Mouse (Mus musculus): ENCODE measurements around the gene Pdzrn3.

The Pdzrn3 gene

GRCm38 (mm10) chr6:101291944-101292343 is 85.8 kb downstream of the Pdzrn3 start:
- DNase-seq (ENCODE audit: low spot score) = no peak

GRCm38 (mm10) chr6:101290160-101290559 is 87.5 kb downstream of the Pdzrn3 start:
- no peak for DNase-seq (ENCODE audit: low spot score)

- no peak for DNase-seq (ENCODE audit: low spot score)
Measured at GRCm38 (mm10) chr6:101289428-101289827, 88.3 kb downstream of the Pdzrn3 start.

GRCm38 (mm10) chr6:101287566-101288173 is 90.0 kb downstream of the Pdzrn3 start:
- DNase-seq (ENCODE audit: low spot score) = no peak

GRCm38 (mm10) chr6:101287077-101287476 is 90.6 kb downstream of the Pdzrn3 start:
- no peak for DNase-seq (ENCODE audit: low spot score)

GRCm38 (mm10) chr6:101284368-101284955 is 93.2 kb downstream of the Pdzrn3 start:
- peak; percentile 80 for DNase-seq (ENCODE audit: low spot score)

- DNase-seq (ENCODE audit: low spot score) = no peak
Measured at GRCm38 (mm10) chr6:101283891-101284290, 93.8 kb downstream of the Pdzrn3 start.

- DNase-seq (ENCODE audit: low spot score) = no peak
Measured at GRCm38 (mm10) chr6:101281644-101282043, 96.1 kb downstream of the Pdzrn3 start.

- DNase-seq (ENCODE audit: low spot score) = peak; percentile 59
Measured at GRCm38 (mm10) chr6:101280811-101281218, 96.9 kb downstream of the Pdzrn3 start.

GRCm38 (mm10) chr6:101278286-101278932 is 99.3 kb downstream of the Pdzrn3 start:
- no peak for DNase-seq (ENCODE audit: low spot score)

GRCm38 (mm10) chr6:101276261-101276660 is 101.4 kb downstream of the Pdzrn3 start:
- no peak for DNase-seq (ENCODE audit: low spot score)

- no peak for DNase-seq (ENCODE audit: low spot score)
Measured at GRCm38 (mm10) chr6:101275806-101276205, 101.9 kb downstream of the Pdzrn3 start.

GRCm38 (mm10) chr6:101274846-101275245 is 102.9 kb downstream of the Pdzrn3 start:
- no peak for DNase-seq (ENCODE audit: low spot score)

- DNase-seq (ENCODE audit: low spot score) = no peak
Measured at GRCm38 (mm10) chr6:101272256-101272655, 105.4 kb downstream of the Pdzrn3 start.

- DNase-seq (ENCODE audit: low spot score) = no peak
Measured at GRCm38 (mm10) chr6:101271378-101272135, 106.1 kb downstream of the Pdzrn3 start.

GRCm38 (mm10) chr6:101270095-101270826 is 107.4 kb downstream of the Pdzrn3 start:
- no peak for DNase-seq (ENCODE audit: low spot score)

GRCm38 (mm10) chr6:101269335-101270094 is 108.2 kb downstream of the Pdzrn3 start:
- DNase-seq (ENCODE audit: low spot score) = no peak

GRCm38 (mm10) chr6:101268266-101268665 is 109.4 kb downstream of the Pdzrn3 start:
- no peak for DNase-seq (ENCODE audit: low spot score)

- DNase-seq (ENCODE audit: low spot score) = peak; percentile 90
Measured at GRCm38 (mm10) chr6:101266787-101267186, 110.9 kb downstream of the Pdzrn3 start.

GRCm38 (mm10) chr6:101263544-101263943 is 114.2 kb downstream of the Pdzrn3 start:
- DNase-seq (ENCODE audit: low spot score) = peak; percentile 51

- peak; percentile 87 for DNase-seq (ENCODE audit: low spot score)
Measured at GRCm38 (mm10) chr6:101261513-101261912, 116.2 kb downstream of the Pdzrn3 start.
